Mouse (Mus musculus) neutrophil, adult 59 days (primary cell): ENCODE data around the gene Btbd35f16. TPM values are rescaled to one million over a fixed set of nuclear protein-coding genes. Genes with fewer than 3 reads are reported as not detected.

Source experiments
- total RNA-seq, 2 experiments: library from RNA; stranded (reverse); gene quantifications; 1 replicate in 1 of 2; 2 replicates in 1 of 2; pipeline ENCODE4 v1.2.4; 2023

Gene Btbd35f16
- not detected for total RNA-seq

DNA sequence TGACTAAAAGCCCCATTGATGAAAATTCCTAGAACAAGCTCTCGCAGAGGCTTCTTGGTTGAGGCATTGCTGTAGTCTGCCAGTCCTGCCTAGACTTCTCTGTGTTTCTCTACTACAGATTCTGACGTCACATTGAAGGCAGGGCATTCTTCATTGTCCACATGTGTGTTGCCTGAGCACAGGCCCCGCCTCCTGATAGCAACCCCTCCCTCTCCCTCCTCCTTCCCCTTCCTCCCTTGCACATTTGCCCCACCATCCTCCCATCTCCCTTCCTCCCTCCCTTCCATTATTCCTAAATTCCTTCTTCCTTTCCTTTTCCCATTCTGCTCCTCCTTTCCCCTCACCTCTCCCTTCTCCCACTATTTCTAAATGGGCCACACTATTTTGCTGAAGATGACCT lies at the start of gene Btbd35f16:
Gene Btbd35f16, minus strand, starts transcription at position 101 of the 400 bp plus-strand sequence.

Other genes with a start within 250 kb of the Btbd35f16 start
- gene Btbd35f10, start 204.1 kb downstream of the Btbd35f16 start, total RNA-seq = not detected
- not detected for gene Btbd35f3, start 80.7 kb upstream of the Btbd35f16 start, total RNA-seq
- gene Btbd35f28, start 239.6 kb upstream of the Btbd35f16 start, total RNA-seq = not detected